Mouse (Mus musculus): Measurements from ENCODE around the gene Cd4. TPM values are rescaled to one million over a fixed set of nuclear protein-coding genes. Genes with fewer than 3 reads are reported as not detected.

Cd4 gene
- polyA plus RNA-seq, 1 experiment: 0.26 TPM

GRCm38 (mm10) chr6:124930754-124931524 is 42.9 kb upstream of the Cd4 start, which contains the start of gene Mlf2:
Mlf2 (plus strand) TSS chr6:124931386.
- TF ChIP-seq CTCF (IDR thresholded peaks at IDR 0.05; ENCODE audit: borderline replicate concordance, insufficient read depth, low read depth, low read length): peak; percentile 97
- peak; percentile 85 for TF ChIP-seq POLR2A (IDR thresholded peaks at IDR 0.05; ENCODE audit: borderline replicate concordance, insufficient read depth, low read length)
- WGBS: 1% methylated on average over 60 of the region's 64 CpGs
- H3K4me1 ChIP-seq (ENCODE audit: control insufficient read depth, insufficient read depth, low read length): peaks cover 13% of the 10 kb centered on the region
- peak within 1 kb of the TSS; percentile 68 for H3K4me3 ChIP-seq (replicated peaks; ENCODE audit: insufficient read depth, low read depth, low read length)
- DNase-seq: peak; percentile 99 to 100
- H3K27me3 ChIP-seq (ENCODE audit: control insufficient read depth, insufficient read depth, low read length): no peaks in the 10 kb centered on the region
- peak within 1 kb of the TSS; percentile 96 for H3K27ac ChIP-seq (ENCODE audit: insufficient read depth, low read length)

DNA sequence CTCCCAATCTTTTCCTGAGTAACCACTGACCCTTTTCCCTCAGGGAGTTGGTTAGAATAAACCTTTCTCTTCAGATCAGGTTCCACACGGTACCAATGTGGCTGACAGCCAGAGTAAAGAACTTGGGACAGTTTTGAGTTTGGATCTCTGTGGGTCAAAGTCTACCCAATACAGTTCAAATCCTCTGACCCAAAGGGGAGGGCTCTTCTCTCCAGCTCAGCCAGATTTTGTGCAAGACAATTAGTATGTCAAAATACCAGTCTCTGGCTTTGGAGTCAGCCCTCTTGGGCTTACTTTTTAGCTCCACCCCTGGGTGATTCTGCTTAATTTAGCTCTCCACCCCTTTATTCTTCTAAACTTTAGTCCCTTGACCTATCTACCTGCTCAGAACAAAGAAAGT is 42.2 kb upstream of the Cd4 start:
- DNase-seq: peak in 1 of 2 experiments; percentile 46
- H3K4me3 ChIP-seq (replicated peaks; ENCODE audit: insufficient read depth, low read depth, low read length): peak overlapping the region; percentile 47
- TF ChIP-seq CTCF (IDR thresholded peaks at IDR 0.05; ENCODE audit: borderline replicate concordance, insufficient read depth, low read depth, low read length): no peak
- peaks cover 13% of the 10 kb centered on the region for H3K4me1 ChIP-seq (ENCODE audit: control insufficient read depth, insufficient read depth, low read length)
- no peaks in the 10 kb centered on the region for H3K27me3 ChIP-seq (ENCODE audit: control insufficient read depth, insufficient read depth, low read length)
- 22% methylated on average over 1 of the region's 1 CpGs for WGBS
- H3K27ac ChIP-seq (ENCODE audit: insufficient read depth, low read length): no peak overlapping the region

DNA sequence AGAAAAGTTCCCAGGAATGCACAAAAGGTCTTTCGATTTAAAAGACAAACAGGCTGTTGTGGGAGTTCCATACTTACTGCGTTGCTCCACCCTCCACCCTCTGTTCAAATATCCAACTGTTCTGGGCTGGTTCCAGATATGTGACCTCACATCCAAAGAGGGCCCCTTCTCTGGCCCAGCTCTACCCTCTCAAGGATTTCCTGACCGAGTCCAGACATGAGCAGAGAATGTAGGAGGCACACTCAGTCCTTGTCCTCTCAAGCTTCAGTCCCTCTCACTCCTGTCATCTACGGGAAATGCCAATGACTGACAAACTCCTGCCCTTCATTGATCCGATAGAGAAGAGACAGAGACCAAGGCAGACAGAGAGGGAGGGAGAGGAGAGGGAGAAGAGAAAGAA is 37.9 kb upstream of the Cd4 start:
- H3K27ac ChIP-seq (ENCODE audit: insufficient read depth, low read length): no peak overlapping the region
- H3K27me3 ChIP-seq (ENCODE audit: control insufficient read depth, insufficient read depth, low read length): no peaks in the 10 kb centered on the region
- TF ChIP-seq CTCF (IDR thresholded peaks at IDR 0.05; ENCODE audit: borderline replicate concordance, insufficient read depth, low read depth, low read length): no peak
- no peak for TF ChIP-seq POLR2A (IDR thresholded peaks at IDR 0.05; ENCODE audit: borderline replicate concordance, insufficient read depth, low read length)
- no peak overlapping the region for H3K4me3 ChIP-seq (replicated peaks; ENCODE audit: insufficient read depth, low read depth, low read length)
- DNase-seq: no peak
- 36% methylated on average over 5 of the region's 5 CpGs for WGBS
- no peaks in the 10 kb centered on the region; the same call in 1 of the 2 replicates for H3K4me1 ChIP-seq (ENCODE audit: control insufficient read depth, insufficient read depth, low read length)

DNA sequence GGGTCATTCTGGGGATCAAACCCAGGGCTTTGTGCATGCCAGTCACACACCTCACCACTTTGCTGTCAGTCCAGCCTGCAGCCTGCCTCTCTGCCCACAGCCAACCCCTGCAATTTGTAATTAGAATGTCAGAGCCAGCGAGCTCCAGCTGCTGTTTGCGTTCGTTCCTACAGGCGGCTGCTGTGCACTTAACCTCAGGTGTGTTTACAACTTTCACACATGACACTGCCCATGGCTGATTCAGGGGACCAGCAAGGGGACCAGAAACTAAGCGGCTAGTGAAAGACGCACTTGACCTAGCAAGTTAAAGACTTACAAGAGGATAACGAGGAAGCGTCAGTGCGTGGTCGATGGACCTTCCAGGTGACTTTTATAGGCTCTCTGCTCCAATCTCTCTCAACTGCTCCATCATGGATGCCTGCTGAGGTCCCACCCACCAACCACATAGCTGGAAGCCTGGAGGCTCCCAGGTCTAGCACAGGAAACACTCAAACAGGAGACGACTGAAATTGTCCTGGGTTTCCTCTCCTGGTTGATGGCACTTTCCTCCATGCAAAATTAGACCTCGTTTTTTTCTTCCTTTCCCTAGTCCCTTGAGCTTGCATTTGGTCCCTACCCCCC is 37.3 kb upstream of the Cd4 start:
- H3K27me3 ChIP-seq (ENCODE audit: control insufficient read depth, insufficient read depth, low read length): no peaks in the 10 kb centered on the region
- WGBS: 59% methylated on average over 12 of the region's 12 CpGs
- no peak for DNase-seq
- H3K4me3 ChIP-seq (replicated peaks; ENCODE audit: insufficient read depth, low read depth, low read length): no peak overlapping the region
- no peak overlapping the region for H3K27ac ChIP-seq (ENCODE audit: insufficient read depth, low read length)
- no peak for TF ChIP-seq CTCF (IDR thresholded peaks at IDR 0.05; ENCODE audit: borderline replicate concordance, insufficient read depth, low read depth, low read length)
- no peak for TF ChIP-seq POLR2A (IDR thresholded peaks at IDR 0.05; ENCODE audit: borderline replicate concordance, insufficient read depth, low read length)
- no peaks in the 10 kb centered on the region; the same call in 1 of the 2 replicates for H3K4me1 ChIP-seq (ENCODE audit: control insufficient read depth, insufficient read depth, low read length)

DNA sequence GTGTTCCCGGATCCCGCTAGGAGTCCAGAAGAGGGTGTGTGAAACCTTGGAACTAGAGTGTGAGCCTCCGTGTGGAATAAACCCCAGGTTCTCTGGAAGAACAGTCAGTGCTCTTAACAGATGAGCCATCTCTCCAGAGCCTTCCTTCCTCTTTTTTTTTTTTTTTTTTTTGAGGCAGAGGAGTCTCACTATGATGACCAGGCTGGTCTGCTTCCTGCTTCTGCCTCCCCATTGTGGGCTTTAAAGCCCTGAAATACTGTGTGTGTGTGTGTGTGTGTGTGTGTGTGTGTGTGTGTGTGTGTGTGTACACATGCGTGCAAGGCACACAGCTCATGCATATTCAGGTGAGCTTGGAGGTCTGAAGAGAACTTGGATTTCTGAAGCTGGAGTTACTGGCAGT is 33.5 kb upstream of the Cd4 start:
- peak overlapping the region; percentile 87; the same call in 1 of the 2 replicates for H3K27ac ChIP-seq (ENCODE audit: insufficient read depth, low read length)
- TF ChIP-seq POLR2A (IDR thresholded peaks at IDR 0.05; ENCODE audit: borderline replicate concordance, insufficient read depth, low read length): no peak
- TF ChIP-seq CTCF (IDR thresholded peaks at IDR 0.05; ENCODE audit: borderline replicate concordance, insufficient read depth, low read depth, low read length): no peak
- no peak for DNase-seq
- no peak overlapping the region for H3K4me3 ChIP-seq (replicated peaks; ENCODE audit: insufficient read depth, low read depth, low read length)
- H3K27me3 ChIP-seq (ENCODE audit: control insufficient read depth, insufficient read depth, low read length): no peaks in the 10 kb centered on the region
- H3K4me1 ChIP-seq (ENCODE audit: control insufficient read depth, insufficient read depth, low read length): no peaks in the 10 kb centered on the region; the same call in 1 of the 2 replicates
- WGBS: 54% methylated on average over 4 of the region's 4 CpGs

GRCm38 (mm10) chr6:124920318-124921085 is 32.5 kb upstream of the Cd4 start:
- Histone ChIP-seq H3K4me3 (replicated peaks; ENCODE audit: insufficient read depth, low read depth, low read length) (no peak overlapping the region), H3K27me3 (ENCODE audit: control insufficient read depth, insufficient read depth, low read length) (no peaks in the 10 kb centered on the region), H3K27ac (ENCODE audit: insufficient read depth, low read length) (peak overlapping the region; percentile 87), H3K4me1 (ENCODE audit: control insufficient read depth, insufficient read depth, low read length) (no peaks in the 10 kb centered on the region; the same call in 1 of the 2 replicates)
- WGBS: 37% methylated on average over 9 of the region's 9 CpGs
- no peak for TF ChIP-seq CTCF (IDR thresholded peaks at IDR 0.05; ENCODE audit: borderline replicate concordance, insufficient read depth, low read depth, low read length)
- TF ChIP-seq POLR2A (IDR thresholded peaks at IDR 0.05; ENCODE audit: borderline replicate concordance, insufficient read depth, low read length): no peak
- no peak for DNase-seq

- peak within 1 kb of the TSS; percentile 87 for H3K27ac ChIP-seq (ENCODE audit: insufficient read depth, low read length)
- no peak for TF ChIP-seq CTCF (IDR thresholded peaks at IDR 0.05; ENCODE audit: borderline replicate concordance, insufficient read depth, low read depth, low read length)
- TF ChIP-seq POLR2A (IDR thresholded peaks at IDR 0.05; ENCODE audit: borderline replicate concordance, insufficient read depth, low read length): peak; percentile 10; the same call in 1 of the 2 replicates
- peak within 1 kb of the TSS; percentile 66 for H3K4me3 ChIP-seq (replicated peaks; ENCODE audit: insufficient read depth, low read depth, low read length)
- peak; percentile 96 to 99 for DNase-seq
- 1% methylated on average over 13 of the region's 13 CpGs for WGBS
- H3K27me3 ChIP-seq (ENCODE audit: control insufficient read depth, insufficient read depth, low read length): no peaks in the 10 kb centered on the region
- peaks cover 1% of the 10 kb centered on the region; the same call in 1 of the 2 replicates for H3K4me1 ChIP-seq (ENCODE audit: control insufficient read depth, insufficient read depth, low read length)
Observed at GRCm38 (mm10) chr6:124919695-124920317, 31.8 kb upstream of the Cd4 start, which contains the start of gene Ptms. Ptms (minus strand) TSS chr6:124920103.
